8 mouse cellular contexts compared by ENCODE assay signal in the genomic region with DNA sequence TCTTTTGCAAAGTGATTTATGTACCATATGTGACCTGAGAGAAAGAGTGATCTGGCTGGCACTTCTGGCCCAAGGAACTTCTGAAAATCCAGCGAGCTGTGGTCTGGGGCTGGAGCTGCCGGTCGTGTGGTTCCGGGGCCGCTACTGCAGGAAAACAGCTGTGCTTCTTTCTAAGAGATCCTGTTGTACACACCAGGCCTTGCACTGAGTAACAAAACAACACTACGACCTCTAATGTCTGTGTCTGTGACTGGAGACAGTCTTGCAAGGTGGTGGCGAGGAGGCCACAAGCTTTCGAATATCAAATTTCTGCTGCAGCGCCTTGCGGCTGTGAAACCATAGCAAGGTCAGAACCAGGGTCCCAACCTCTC. TPM values are rescaled to one million over a fixed set of nuclear protein-coding genes. Genes with fewer than 3 reads are reported as not detected.
DNase-seq lines count a peak whose midpoint lies in the region; ATAC-seq and TF ChIP-seq lines count a peak whose summit lies in the region.

No protein-coding gene starts in this region.

- H3K9ac ChIP-seq in lung, embryonic 15.5 days = peak overlapping the region; percentile 89
- peak overlapping the region; percentile 77 for H3K9ac ChIP-seq in limb, embryonic 14.5 days (ENCODE audit: low read depth, low read length, severe bottlenecking)

- H3K27me3 ChIP-seq in lung, embryonic 15.5 days = no peaks in the 10 kb centered on the region
- H3K27me3 ChIP-seq in forebrain, embryonic 10.5 days (ENCODE audit: poor library complexity, severe bottlenecking) = peaks cover 9% of the 10 kb centered on the region; the same call in 1 of the 2 replicates
- no peaks in the 10 kb centered on the region for H3K27me3 ChIP-seq in limb, embryonic 14.5 days (ENCODE audit: control insufficient read depth, insufficient read depth, low read length)
- no peaks in the 10 kb centered on the region for H3K27me3 ChIP-seq in small intestine, adult 2 months (ENCODE audit: control insufficient read depth, insufficient read depth, low read length)

- H3K27ac ChIP-seq in lung, embryonic 15.5 days = peak overlapping the region; percentile 98
- H3K27ac ChIP-seq in forebrain, embryonic 10.5 days = peak overlapping the region; percentile 95
- peak overlapping the region; percentile 93 for H3K27ac ChIP-seq in limb, embryonic 14.5 days (replicated peaks; ENCODE audit: low read depth, low read length)
- H3K27ac ChIP-seq in small intestine, adult 2 months (ENCODE audit: insufficient read depth, low read depth, low read length) = peak overlapping the region; percentile 99

- TF ChIP-seq CTCF in small intestine, adult 2 months (IDR thresholded peaks at IDR 0.05; ENCODE audit: extremely low read depth, insufficient read length, insufficient replicate concordance, low read depth, low read length) = no peak

- no peaks in the 10 kb centered on the region for H3K36me3 ChIP-seq in lung, embryonic 15.5 days
- no peaks in the 10 kb centered on the region for H3K36me3 ChIP-seq in forebrain, embryonic 10.5 days (replicated peaks)
- H3K36me3 ChIP-seq in limb, embryonic 14.5 days (ENCODE audit: control insufficient read depth, insufficient read depth, low read length) = no peaks in the 10 kb centered on the region
- no peaks in the 10 kb centered on the region for H3K36me3 ChIP-seq in small intestine, adult 2 months (ENCODE audit: control insufficient read depth, insufficient read depth, low read length)

- no peak for DNase-seq in lung, adult 18-20 months
- DNase-seq in forebrain, embryonic 10.5 days (ENCODE audit: extremely low spot score, low spot score) = no peak
- DNase-seq in limb, embryonic 14.5 days (ENCODE audit: low spot score) = no peak
- no peak for DNase-seq in adrenal gland, adult 8-10 months
- no peak for DNase-seq in spleen, postnatal 14 days (ENCODE audit: low spot score in 2 of 2)
- DNase-seq in right cerebral cortex, postnatal 10 days (ENCODE audit: low spot score in 2 of 2) = no peak

- H3K4me1 ChIP-seq in lung, embryonic 15.5 days = peaks cover 18% of the 10 kb centered on the region
- H3K4me1 ChIP-seq in forebrain, embryonic 10.5 days = peaks cover 34% of the 10 kb centered on the region
- peaks cover 7% of the 10 kb centered on the region; the same call in 1 of the 2 replicates for H3K4me1 ChIP-seq in limb, embryonic 14.5 days (ENCODE audit: control insufficient read depth, insufficient read depth, low read length)
- peaks cover 34% of the 10 kb centered on the region for H3K4me1 ChIP-seq in small intestine, adult 2 months (ENCODE audit: control insufficient read depth, insufficient read depth, insufficient read length, low read length)

- H3K4me2 ChIP-seq in lung, embryonic 15.5 days = peak overlapping the region; percentile 97
- H3K4me2 ChIP-seq in limb, embryonic 14.5 days (replicated peaks; ENCODE audit: low read depth, low read length, severe bottlenecking) = peak overlapping the region; percentile 80

- no peak; the same call in 1 of the 2 replicates for ATAC-seq in lung, embryonic 15.5 days (ENCODE audit: borderline replicate concordance, extremely low read depth, low FRiP score, low TSS enrichment)
- peak; percentile 31 for ATAC-seq in limb, embryonic 14.5 days (ENCODE audit: low FRiP score, low read depth)

- 3% methylated on average over 10 of the region's 10 CpGs for WGBS in lung, embryonic 15.5 days
- 8% methylated on average over 10 of the region's 10 CpGs for WGBS in forebrain, embryonic 10.5 days
- WGBS in limb, embryonic 14.5 days = 5% methylated on average over 10 of the region's 10 CpGs
- WGBS in small intestine, adult 2 months = 3% methylated on average over 10 of the region's 10 CpGs

- H3K4me3 ChIP-seq in lung, embryonic 15.5 days = peak overlapping the region; percentile 77
- H3K4me3 ChIP-seq in forebrain, embryonic 10.5 days = peak overlapping the region; percentile 72
- H3K4me3 ChIP-seq in limb, embryonic 14.5 days (replicated peaks; ENCODE audit: low read length) = peak overlapping the region; percentile 61
- H3K4me3 ChIP-seq in small intestine, adult 2 months (ENCODE audit: low read depth, low read length) = peak overlapping the region; percentile 73

- no peak for TF ChIP-seq POLR2A in limb, embryonic 14.5 days (IDR thresholded peaks at IDR 0.05; ENCODE audit: borderline replicate concordance, extremely low read depth, insufficient read depth, insufficient read length)
- TF ChIP-seq POLR2A in small intestine, adult 2 months (IDR thresholded peaks at IDR 0.05; ENCODE audit: low read depth, low read length) = no peak

- H3K9me3 ChIP-seq in lung, embryonic 15.5 days = no peaks in the 10 kb centered on the region
- peaks cover 6% of the 10 kb centered on the region; the same call in 1 of the 2 replicates for H3K9me3 ChIP-seq in forebrain, embryonic 10.5 days
- no peaks in the 10 kb centered on the region for H3K9me3 ChIP-seq in limb, embryonic 14.5 days (ENCODE audit: control insufficient read depth, low read length)

RNA-seq across cellular contexts. Expression of a gene that starts 36.5 kb away (rescaled TPM):
- 2,468 and 2,584 TPM in 2 replicates for polyA plus RNA-seq in lung, embryonic 15.5 days (2015; fragmentation: Nextera tagmentation; extraction: Ambion mirVana)
- 2,460 and 2,659 TPM in 2 replicates for polyA plus RNA-seq in forebrain, embryonic 10.5 days (2016; fragmentation: Nextera tagmentation; extraction: Ambion mirVana)
- polyA plus RNA-seq in limb, embryonic 14.5 days (2012; rRNA removed) = 1,296 and 1,586 TPM in 2 replicates
- polyA plus RNA-seq in limb, embryonic 14.5 days (2014; fragmentation: Nextera tagmentation; extraction: Ambion mirVana) = 2,743 and 2,800 TPM in 2 replicates
- polyA plus RNA-seq in small intestine, adult 2 months (2012; rRNA removed) = 156 and 262 TPM in 2 replicates
- 100 to 1,000 TPM; 575 to 749 (median 648) TPM for total RNA-seq in adrenal gland, adult 8-10 months (2022)

RNA-seq across cellular contexts. Expression of a gene that starts 51.4 kb away (rescaled TPM):
- 22.1 and 22.6 TPM in 2 replicates for polyA plus RNA-seq in lung, embryonic 15.5 days (2015; fragmentation: Nextera tagmentation; extraction: Ambion mirVana)
- polyA plus RNA-seq in forebrain, embryonic 10.5 days (2016; fragmentation: Nextera tagmentation; extraction: Ambion mirVana) = 14.7 and 17.0 TPM in 2 replicates
- polyA plus RNA-seq in limb, embryonic 14.5 days (2012; rRNA removed) = 40.1 and 41.9 TPM in 2 replicates
- polyA plus RNA-seq in limb, embryonic 14.5 days (2014; fragmentation: Nextera tagmentation; extraction: Ambion mirVana) = 29.4 and 30.3 TPM in 2 replicates
- 5.5 and 10.7 TPM in 2 replicates for polyA plus RNA-seq in small intestine, adult 2 months (2012; rRNA removed)
- total RNA-seq in adrenal gland, adult 8-10 months (2022) = 10 to 100 TPM; 48.1 to 51.3 (median 50.6) TPM
